Mouse (Mus musculus) stomach, postnatal 0 days (tissue): ENCODE data around the gene Taf11. TPM values are rescaled to one million over a fixed set of nuclear protein-coding genes. Genes with fewer than 3 reads are reported as not detected.

Experiments used
- ATAC-seq: fragments of 200-750 bp; cut with Nextera tagmentation; 2 replicates; pipeline ENCODE4 v1.8.0; 2017; ENCODE audit not compliant: low FRiP score, low TSS enrichment
- DNase-seq: peaks from one replicate; pipeline ENCODE4 v3.0.0-alpha.2; 2016; ENCODE audit warnings: low spot score
- H3K27ac ChIP-seq: fragments of 300-500 bp; sonication (generic); replicated peaks from 2 replicates; pipeline ENCODE4 v1.5.1; 2014; ENCODE audit warnings: mild to moderate bottlenecking, control low read depth
- H3K27me3 ChIP-seq: fragments of 300-500 bp; sonication (generic); 2 replicates; pipeline ENCODE4 v1.6.1; 2014; ENCODE audit warnings: low read length; ENCODE audit not compliant: control insufficient read depth, insufficient read depth
- H3K36me3 ChIP-seq: fragments of 300-500 bp; sonication (generic); 2 replicates; pipeline ENCODE4 v1.6.1; 2014; ENCODE audit warnings: low read length, mixed read lengths; ENCODE audit not compliant: control insufficient read depth, insufficient read depth
- H3K4me1 ChIP-seq: fragments of 300-500 bp; sonication (generic); replicated peaks from 2 replicates; pipeline ENCODE4 v1.6.1; 2014; ENCODE audit warnings: antibody characterized with exemption; ENCODE audit not compliant: control insufficient read depth, insufficient read depth
- H3K4me2 ChIP-seq: fragments of 300-500 bp; sonication (generic); replicated peaks from 2 replicates; pipeline ENCODE4 v1.6.1; 2014; ENCODE audit warnings: low read depth, mild to moderate bottlenecking, control low read depth, moderate library complexity
- H3K4me3 ChIP-seq: fragments of 300-500 bp; sonication (generic); 2 replicates; pipeline ENCODE4 v1.5.1; 2014; ENCODE audit warnings: low read depth, low read length, control low read depth
- H3K9ac ChIP-seq: fragments of 300-500 bp; sonication (generic); 2 replicates; pipeline ENCODE4 v1.6.1; 2014; ENCODE audit warnings: mild to moderate bottlenecking, low read length, control low read depth, mixed read lengths
- H3K9me3 ChIP-seq: fragments of 300-500 bp; sonication (generic); 2 replicates; pipeline ENCODE4 v1.6.1; 2016; ENCODE audit warnings: low read length; ENCODE audit not compliant: control insufficient read depth
- CTCF ChIP-seq: IDR thresholded peaks from 2 replicates; pipeline ENCODE4 v1.5.1; 2016; ENCODE audit warnings: antibody characterized with exemption, low read depth, mild to moderate bottlenecking, moderate library complexity
- EP300 ChIP-seq: optimal IDR thresholded peaks from 2 replicates; pipeline ENCODE3; 2016; ENCODE audit warnings: antibody characterized with exemption
- WGBS: fragments of 180-500 bp; shearing (Covaris S2); extraction: QIAGEN DNeasy Blood & Tissue Kit; methylation state at CpG from one replicate; pipeline ENCODE4 v1.1.7; 2014; 5-methylcytosine and 5-hydroxymethylcytosine counted together
- polyA plus RNA-seq: library from polyadenylated mRNA; unstranded; fragments of >200 nt; fragmentation: Nextera tagmentation; extraction: Ambion mirVana; gene quantifications from 2 replicates; pipeline ENCODE4 v1.2.1, GENCODE M21; 2015

The Taf11 gene
- polyA plus RNA-seq, 1 experiment from 2014 or later, result 34.0 TPM

DNA sequence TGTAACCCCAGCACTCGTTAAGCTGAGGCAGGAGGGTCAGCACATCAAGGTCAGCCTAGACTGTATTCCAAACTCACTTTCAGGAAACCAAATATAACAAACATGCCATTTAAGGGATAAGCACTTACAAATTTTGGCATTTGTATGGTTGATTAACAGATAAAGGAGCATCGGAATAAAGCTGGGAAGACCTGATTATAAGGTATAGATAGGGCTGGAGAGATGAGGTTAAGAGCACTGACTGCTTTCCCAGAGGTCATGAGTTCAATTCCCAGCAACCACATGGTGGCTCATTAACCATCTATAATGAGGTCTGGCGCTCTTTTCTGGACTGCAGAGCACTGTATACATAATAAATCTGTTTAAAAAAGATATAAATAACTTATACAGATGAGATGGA lies 36.1 kb downstream of the Taf11 start:
- no peaks in the 10 kb centered on the region for H3K9me3 ChIP-seq
- H3K27me3 ChIP-seq, result no peaks in the 10 kb centered on the region
- H3K9ac ChIP-seq, result no peak overlapping the region
- H3K27ac ChIP-seq, result no peak overlapping the region
- H3K4me2 ChIP-seq, result no peak overlapping the region
- no peak overlapping the region for H3K4me3 ChIP-seq
- ATAC-seq (no peak), DNase-seq (no peak)
- WGBS, result 52% methylated on average over 3 of the region's 3 CpGs
- peaks cover 3% of the 10 kb centered on the region; the same call in 1 of the 2 replicates for H3K4me1 ChIP-seq
- peaks cover 5% of the 10 kb centered on the region; the same call in 1 of the 2 replicates for H3K36me3 ChIP-seq
- no peak for TF ChIP-seq EP300
- TF ChIP-seq CTCF, result no peak

GRCm38 (mm10) chr17:27871851-27872250 lies 37.8 kb downstream of the Taf11 start:
- Histone ChIP-seq H3K9ac (no peak overlapping the region), H3K4me3 (no peak overlapping the region), H3K36me3 (no peaks in the 10 kb centered on the region), H3K9me3 (no peaks in the 10 kb centered on the region), H3K27ac (no peak overlapping the region), H3K4me2 (no peak overlapping the region), H3K4me1 (peaks cover 3% of the 10 kb centered on the region; the same call in 1 of the 2 replicates), H3K27me3 (no peaks in the 10 kb centered on the region)
- TF ChIP-seq EP300, result no peak
- no peak for TF ChIP-seq CTCF
- 77% methylated on average over 3 of the region's 3 CpGs for WGBS
- DNase-seq, result no peak
- ATAC-seq, result no peak

- Histone ChIP-seq H3K9ac (no peak overlapping the region), H3K36me3 (no peaks in the 10 kb centered on the region)
- WGBS, result 43% methylated on average over 4 of the region's 4 CpGs
Measured at GRCm38 (mm10) chr17:27866737-27867136, 42.9 kb downstream of the Taf11 start.

DNA sequence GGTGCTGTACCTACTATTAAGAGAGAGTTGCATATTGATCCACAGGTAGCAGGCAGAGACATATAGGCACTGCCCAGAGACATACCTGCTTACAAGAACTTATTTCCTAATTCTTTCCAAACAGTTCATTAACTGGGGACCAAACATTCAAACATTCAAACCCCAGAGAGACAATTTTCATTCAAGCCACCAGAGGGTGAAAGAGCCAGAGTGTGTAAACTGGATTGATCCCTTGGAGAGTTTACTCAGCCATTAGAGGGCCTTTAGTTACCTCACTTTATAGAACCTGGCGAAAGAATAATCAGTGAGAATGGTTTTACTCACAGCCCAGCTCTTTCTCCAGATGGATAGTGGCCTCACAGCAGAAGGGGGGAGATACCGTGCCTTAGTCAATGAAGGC lies 44.2 kb downstream of the Taf11 start:
- H3K4me3 ChIP-seq, result no peak overlapping the region
- no peak for ATAC-seq
- no peak overlapping the region for H3K4me2 ChIP-seq
- no peaks in the 10 kb centered on the region for H3K27me3 ChIP-seq
- H3K9ac ChIP-seq, result no peak overlapping the region
- TF ChIP-seq EP300 (no peak), CTCF (peak; percentile 53)
- H3K9me3 ChIP-seq, result no peaks in the 10 kb centered on the region
- 75% methylated on average over 2 of the region's 2 CpGs for WGBS
- H3K4me1 ChIP-seq, result no peaks in the 10 kb centered on the region; the same call in 1 of the 2 replicates
- no peaks in the 10 kb centered on the region for H3K36me3 ChIP-seq
- no peak overlapping the region for H3K27ac ChIP-seq
- no peak for DNase-seq

More at GRCm38 (mm10) chr17:27866737-27867136, 42.9 kb downstream of the Taf11 start:
- Histone ChIP-seq H3K27me3 (no peaks in the 10 kb centered on the region), H3K4me1 (no peaks in the 10 kb centered on the region; the same call in 1 of the 2 replicates), H3K4me2 (no peak overlapping the region), H3K9me3 (no peaks in the 10 kb centered on the region), H3K27ac (no peak overlapping the region), H3K4me3 (no peak overlapping the region)
- TF ChIP-seq CTCF, result no peak
- TF ChIP-seq EP300, result no peak
- DNase-seq, result no peak
- ATAC-seq, result no peak

GRCm38 (mm10) chr17:27859131-27859530 lies 50.5 kb downstream of the Taf11 start:
- peak; percentile 28 for DNase-seq
- H3K9ac ChIP-seq, result no peak overlapping the region
- H3K27me3 ChIP-seq, result no peaks in the 10 kb centered on the region
- TF ChIP-seq EP300 (no peak), CTCF (no peak)
- peaks cover 11% of the 10 kb centered on the region for H3K4me1 ChIP-seq
- H3K9me3 ChIP-seq, result no peaks in the 10 kb centered on the region
- H3K27ac ChIP-seq, result no peak overlapping the region
- WGBS, result 65% methylated on average over 2 of the region's 2 CpGs
- H3K4me2 ChIP-seq, result no peak overlapping the region
- H3K4me3 ChIP-seq, result no peak overlapping the region
- H3K36me3 ChIP-seq, result no peaks in the 10 kb centered on the region
- no peak for ATAC-seq

DNA sequence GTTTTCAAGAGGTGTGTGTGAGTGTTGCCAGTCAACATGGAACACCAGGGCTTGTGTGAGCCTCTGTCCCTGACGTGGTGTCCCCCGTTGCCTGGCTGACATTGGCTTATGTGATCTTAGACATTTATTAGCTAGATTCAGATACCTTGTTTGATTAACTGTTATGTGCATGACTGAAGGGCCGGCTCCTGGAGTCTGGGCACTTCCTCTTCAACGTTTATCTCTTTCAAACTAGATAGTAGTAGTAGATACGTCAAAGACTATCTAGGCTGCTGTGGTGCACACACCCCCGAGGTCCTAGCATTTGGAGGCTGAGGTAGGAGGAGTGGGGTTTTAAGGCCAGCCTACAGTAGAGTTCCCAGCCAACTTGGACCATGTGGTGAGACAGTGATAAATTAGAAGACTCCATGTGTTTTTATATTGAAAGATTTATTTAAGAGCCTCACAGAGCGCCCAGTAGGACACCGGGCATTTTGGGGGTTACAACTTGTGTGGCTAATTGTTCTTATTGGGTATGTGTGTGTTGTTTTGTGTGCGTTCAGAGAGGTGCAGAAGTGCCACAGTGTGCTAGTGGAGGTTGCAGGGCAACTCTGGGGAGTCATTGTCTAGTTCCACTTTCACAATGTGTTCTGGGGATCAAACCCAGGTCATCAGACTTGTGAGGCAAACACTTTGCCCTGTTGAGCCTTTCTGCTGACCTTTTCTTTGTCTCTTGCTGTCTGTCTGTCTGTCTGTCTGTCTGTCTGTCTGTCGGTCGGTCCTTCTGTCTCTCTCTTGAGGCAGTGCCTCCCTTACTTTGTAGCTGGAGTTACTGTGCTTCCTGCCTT lies 51.8 kb downstream of the Taf11 start:
- Histone ChIP-seq H3K9ac (no peak overlapping the region), H3K4me2 (peak overlapping the region; percentile 88), H3K4me3 (peak overlapping the region; percentile 92), H3K27ac (no peak overlapping the region; the same call in 1 of the 2 replicates), H3K4me1 (peaks cover 11% of the 10 kb centered on the region), H3K36me3 (no peaks in the 10 kb centered on the region), H3K27me3 (no peaks in the 10 kb centered on the region), H3K9me3 (no peaks in the 10 kb centered on the region)
- TF ChIP-seq EP300 (no peak), CTCF (no peak)
- DNase-seq (no peak), ATAC-seq (no peak)
- WGBS, result 33% methylated on average over 11 of the region's 11 CpGs
